Mouse (Mus musculus): Measurements from ENCODE around the gene Fmod. TPM values are rescaled to one million over a fixed set of nuclear protein-coding genes. Genes with fewer than 3 reads are reported as not detected.

Gene Fmod
- polyA plus RNA-seq (2016; fragmentation: Nextera tagmentation; extraction: Ambion mirVana) = 2.2 and 3.3 TPM in 2 replicates

- no peak for ATAC-seq (ENCODE audit: low FRiP score)
Observed at GRCm38 (mm10) chr1:134037172-134037571, at the start of gene Fmod. Gene Fmod (plus strand): TSS chr1:134037254.

GRCm38 (mm10) chr1:133988845-133989244 lies 48.2 kb upstream of the Fmod start:
- ATAC-seq (ENCODE audit: low FRiP score) = no peak
- H3K27ac ChIP-seq = no peak overlapping the region
- H3K4me3 ChIP-seq (replicated peaks) = no peak overlapping the region
- H3K4me1 ChIP-seq = no peaks in the 10 kb centered on the region
- H3K36me3 ChIP-seq (replicated peaks) = no peaks in the 10 kb centered on the region
- no peak overlapping the region for H3K9ac ChIP-seq
- H3K27me3 ChIP-seq = no peaks in the 10 kb centered on the region
- 13% methylated on average over 3 of the region's 3 CpGs for WGBS
- H3K4me2 ChIP-seq = no peak overlapping the region
- H3K9me3 ChIP-seq = peaks cover 6% of the 10 kb centered on the region; the same call in 1 of the 2 replicates

More at GRCm38 (mm10) chr1:134037172-134037571, at the start of gene Fmod:
- peaks cover 8% of the 10 kb centered on the region for H3K4me1 ChIP-seq
- H3K27me3 ChIP-seq = no peaks in the 10 kb centered on the region
- H3K27ac ChIP-seq = no peak within 1 kb of the TSS
- 45% methylated on average over 9 of the region's 9 CpGs for WGBS
- no peak within 1 kb of the TSS for H3K9ac ChIP-seq
- no peaks in the 10 kb centered on the region for H3K36me3 ChIP-seq (replicated peaks)
- no peak within 1 kb of the TSS for H3K4me2 ChIP-seq
- no peak within 1 kb of the TSS for H3K4me3 ChIP-seq (replicated peaks)
- H3K9me3 ChIP-seq = no peaks in the 10 kb centered on the region

- no peak overlapping the region for H3K9ac ChIP-seq
- WGBS = 76% methylated on average over 8 of the region's 8 CpGs
- no peak overlapping the region for H3K4me3 ChIP-seq (replicated peaks)
- no peaks in the 10 kb centered on the region for H3K4me1 ChIP-seq
- no peaks in the 10 kb centered on the region for H3K36me3 ChIP-seq (replicated peaks)
- no peak overlapping the region for H3K4me2 ChIP-seq
- no peak overlapping the region for H3K27ac ChIP-seq
- H3K9me3 ChIP-seq = no peaks in the 10 kb centered on the region
- no peak for ATAC-seq (ENCODE audit: low FRiP score)
- H3K27me3 ChIP-seq = no peaks in the 10 kb centered on the region
Observed at GRCm38 (mm10) chr1:133991277-133991676, 45.8 kb upstream of the Fmod start.

GRCm38 (mm10) chr1:134005490-134005889 lies 31.6 kb upstream of the Fmod start:
- Histone ChIP-seq H3K9me3 (no peaks in the 10 kb centered on the region), H3K27ac (no peak overlapping the region), H3K4me1 (no peaks in the 10 kb centered on the region), H3K36me3 (replicated peaks) (no peaks in the 10 kb centered on the region), H3K4me3 (replicated peaks) (no peak overlapping the region), H3K9ac (no peak overlapping the region), H3K4me2 (no peak overlapping the region), H3K27me3 (no peaks in the 10 kb centered on the region)
- WGBS = 78% methylated on average over 7 of the region's 7 CpGs
- no peak for ATAC-seq (ENCODE audit: low FRiP score)

GRCm38 (mm10) chr1:134006105-134006764 lies 30.8 kb upstream of the Fmod start:
- H3K4me1 ChIP-seq = no peaks in the 10 kb centered on the region
- H3K27ac ChIP-seq = no peak overlapping the region
- H3K4me3 ChIP-seq (replicated peaks) = no peak overlapping the region
- H3K4me2 ChIP-seq = no peak overlapping the region
- ATAC-seq (ENCODE audit: low FRiP score) = no peak
- H3K36me3 ChIP-seq (replicated peaks) = no peaks in the 10 kb centered on the region
- H3K27me3 ChIP-seq = no peaks in the 10 kb centered on the region
- no peak overlapping the region for H3K9ac ChIP-seq
- no peaks in the 10 kb centered on the region for H3K9me3 ChIP-seq
- WGBS = 87% methylated on average over 11 of the region's 11 CpGs

GRCm38 (mm10) chr1:134024293-134024971 lies 12.6 kb upstream of the Fmod start:
- 89% methylated on average over 9 of the region's 9 CpGs for whole genome bisulfite sequencing
- Histone ChIP-seq H3K27ac (no peak overlapping the region), H3K4me1 (no peaks in the 10 kb centered on the region), H3K36me3 (replicated peaks) (no peaks in the 10 kb centered on the region), H3K4me2 (no peak overlapping the region), H3K9me3 (no peaks in the 10 kb centered on the region), H3K27me3 (0 out of 2 replicates have a peak, but pooled peaks cover 7% of the 10 kb centered on the region), H3K9ac (no peak overlapping the region), H3K4me3 (replicated peaks) (no peak overlapping the region)
- no peak for ATAC-seq (ENCODE audit: low FRiP score)

- Histone ChIP-seq H3K4me2 (no peak overlapping the region), H3K9me3 (no peaks in the 10 kb centered on the region), H3K27me3 (0 out of 2 replicates have a peak, but pooled peaks cover 7% of the 10 kb centered on the region), H3K27ac (no peak overlapping the region), H3K4me1 (no peaks in the 10 kb centered on the region), H3K36me3 (replicated peaks) (no peaks in the 10 kb centered on the region), H3K9ac (no peak overlapping the region), H3K4me3 (replicated peaks) (no peak overlapping the region)
- WGBS = 67% methylated on average over 5 of the region's 5 CpGs
- no peak for ATAC-seq (ENCODE audit: low FRiP score)
Observed at GRCm38 (mm10) chr1:134025975-134026374, 11.1 kb upstream of the Fmod start.

- Histone ChIP-seq H3K9me3 (no peaks in the 10 kb centered on the region), H3K36me3 (replicated peaks) (no peaks in the 10 kb centered on the region), H3K4me2 (no peak overlapping the region), H3K9ac (no peak overlapping the region), H3K27me3 (0 out of 2 replicates have a peak, but pooled peaks cover 7% of the 10 kb centered on the region), H3K4me1 (no peaks in the 10 kb centered on the region), H3K27ac (no peak overlapping the region), H3K4me3 (replicated peaks) (no peak overlapping the region)
- ATAC-seq (ENCODE audit: low FRiP score) = no peak
- WGBS = 88% methylated on average over 9 of the region's 9 CpGs
Observed at GRCm38 (mm10) chr1:134026741-134027140, 10.3 kb upstream of the Fmod start.

GRCm38 (mm10) chr1:134028161-134028846 lies 8.8 kb upstream of the Fmod start:
- H3K9ac ChIP-seq = no peak overlapping the region
- H3K4me3 ChIP-seq (replicated peaks) = no peak overlapping the region
- no peaks in the 10 kb centered on the region for H3K36me3 ChIP-seq (replicated peaks)
- H3K4me2 ChIP-seq = no peak overlapping the region
- no peak for ATAC-seq (ENCODE audit: low FRiP score)
- 90% methylated on average over 14 of the region's 14 CpGs for WGBS
- no peaks in the 10 kb centered on the region for H3K4me1 ChIP-seq
- H3K9me3 ChIP-seq = no peaks in the 10 kb centered on the region
- H3K27ac ChIP-seq = no peak overlapping the region
- 0 out of 2 replicates have a peak, but pooled peaks cover 7% of the 10 kb centered on the region for H3K27me3 ChIP-seq

- no peak for ATAC-seq (ENCODE audit: low FRiP score)
- H3K27ac ChIP-seq = no peak overlapping the region
- H3K4me3 ChIP-seq (replicated peaks) = no peak overlapping the region
- no peak overlapping the region for H3K4me2 ChIP-seq
- no peak overlapping the region for H3K9ac ChIP-seq
- 64% methylated on average over 2 of the region's 2 CpGs for WGBS
- H3K27me3 ChIP-seq = no peaks in the 10 kb centered on the region
- H3K36me3 ChIP-seq (replicated peaks) = no peaks in the 10 kb centered on the region
- H3K4me1 ChIP-seq = peaks cover 8% of the 10 kb centered on the region
- no peaks in the 10 kb centered on the region for H3K9me3 ChIP-seq
Observed at GRCm38 (mm10) chr1:134036492-134036891, 562 bp upstream of the Fmod start.

GRCm38 (mm10) chr1:134038336-134038735 lies 1.3 kb downstream of the Fmod start:
- Histone ChIP-seq H3K36me3 (replicated peaks) (no peaks in the 10 kb centered on the region), H3K27ac (no peak overlapping the region), H3K27me3 (no peaks in the 10 kb centered on the region), H3K9ac (no peak overlapping the region), H3K4me1 (peaks cover 12% of the 10 kb centered on the region), H3K4me2 (no peak overlapping the region), H3K9me3 (no peaks in the 10 kb centered on the region), H3K4me3 (replicated peaks) (no peak overlapping the region)
- no peak for ATAC-seq (ENCODE audit: low FRiP score)
- 86% methylated on average over 4 of the region's 4 CpGs for WGBS

- Histone ChIP-seq H3K4me3 (replicated peaks) (no peak overlapping the region), H3K4me1 (peaks cover 12% of the 10 kb centered on the region), H3K27ac (no peak overlapping the region), H3K9ac (no peak overlapping the region), H3K36me3 (replicated peaks) (no peaks in the 10 kb centered on the region), H3K4me2 (no peak overlapping the region), H3K27me3 (no peaks in the 10 kb centered on the region), H3K9me3 (no peaks in the 10 kb centered on the region)
- 81% methylated on average over 2 of the region's 2 CpGs for WGBS
- ATAC-seq (ENCODE audit: low FRiP score) = no peak
Observed at GRCm38 (mm10) chr1:134039361-134039760, 2.3 kb downstream of the Fmod start.

All from forebrain, embryonic 12.5 days (tissue).